Mouse (Mus musculus): ENCODE measurements around the gene Col16a1.
A peak's percentile ranks its signal among the peaks of the same experiment; 100 is the strongest.

The Col16a1 gene

DNA sequence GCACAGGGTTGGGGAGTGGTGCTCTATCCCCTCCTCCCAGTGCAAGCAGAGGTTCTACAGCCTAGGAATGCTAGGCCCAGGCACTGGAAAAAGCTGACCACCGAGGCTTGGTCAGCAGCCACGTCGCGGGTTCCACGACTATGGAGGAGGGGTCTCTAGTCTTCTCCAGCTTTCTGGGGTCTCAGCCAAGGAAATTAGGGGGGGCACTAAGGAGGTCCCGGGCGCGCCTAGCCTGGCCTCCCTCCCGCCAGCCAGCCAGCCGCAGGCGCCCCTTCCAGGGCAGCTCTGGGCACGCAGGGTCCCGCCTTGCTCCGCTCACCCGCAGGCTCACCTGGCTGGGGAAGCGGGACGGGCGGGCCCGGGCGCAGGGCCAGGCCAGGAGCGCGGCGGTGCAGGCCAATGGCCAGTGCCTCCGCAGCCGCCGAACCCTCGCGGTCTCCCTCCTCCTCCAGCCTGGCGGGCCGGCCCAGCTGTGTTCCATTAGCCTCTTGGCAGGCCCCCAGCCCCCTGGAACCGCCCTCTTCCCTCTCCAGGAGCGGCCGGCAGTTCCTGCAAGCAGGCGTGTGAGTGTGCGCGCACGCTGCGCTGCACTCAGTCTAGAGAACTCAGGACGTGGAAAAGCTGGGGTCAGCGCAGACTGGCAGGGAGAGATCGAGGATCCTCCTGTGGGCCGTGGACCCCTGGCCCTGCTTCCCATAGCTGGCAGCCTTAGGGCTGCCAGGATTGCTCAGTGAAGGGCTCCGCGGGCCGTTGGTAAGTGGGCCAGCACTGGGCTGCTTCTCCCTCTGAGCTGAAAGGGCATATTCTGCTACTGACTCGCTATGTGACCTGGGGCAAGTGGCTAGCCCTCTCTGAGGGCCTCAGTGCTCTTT is at the start of gene Col16a1:
Gene Col16a1, plus strand, starts transcription at position 510 of the 872 bp plus-strand sequence.
- peak; percentile 91 to 95 for DNase-seq

DNA sequence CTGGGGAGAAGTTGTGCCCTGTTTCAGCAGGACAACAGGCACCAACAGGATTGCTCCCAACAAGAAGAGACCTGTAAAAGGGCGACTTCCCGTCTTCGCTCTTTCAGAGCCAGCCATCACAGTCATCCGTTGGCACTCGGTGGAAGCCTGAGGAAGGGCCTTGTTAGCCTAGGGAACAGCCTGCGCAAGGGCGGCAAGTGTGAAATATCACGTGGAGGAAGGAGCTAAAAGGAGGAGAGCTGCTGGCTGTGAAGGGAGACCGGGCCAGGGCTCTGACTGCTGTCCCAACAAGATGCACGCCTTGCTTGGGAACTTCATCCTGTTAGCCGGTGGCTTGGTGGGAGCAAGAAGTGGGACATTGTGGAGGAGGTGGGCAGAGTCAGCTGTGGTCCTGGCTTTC is 49.5 kb upstream of the Col16a1 start:
- DNase-seq = no peak

DNA sequence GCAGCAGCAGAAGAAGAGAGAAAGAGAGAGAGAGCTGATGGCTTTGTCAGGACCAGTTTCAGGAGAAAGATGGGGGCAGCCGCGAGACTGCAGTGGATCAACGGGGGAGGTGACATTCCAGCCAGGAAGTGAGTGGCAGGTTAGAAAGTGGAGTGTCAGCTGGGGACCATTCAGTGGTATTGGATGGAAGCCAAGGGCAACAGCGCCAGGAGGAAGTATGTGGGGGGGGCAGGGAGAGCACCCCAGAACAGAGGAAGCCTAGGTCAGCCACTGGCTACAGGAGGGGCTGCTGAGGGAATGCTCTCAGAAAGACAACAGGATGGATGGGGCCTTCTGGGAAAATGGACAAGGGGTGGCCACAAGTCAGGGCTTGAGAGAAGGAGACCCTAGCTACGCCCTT is 45.9 kb upstream of the Col16a1 start:
- DNase-seq = no peak

DNA sequence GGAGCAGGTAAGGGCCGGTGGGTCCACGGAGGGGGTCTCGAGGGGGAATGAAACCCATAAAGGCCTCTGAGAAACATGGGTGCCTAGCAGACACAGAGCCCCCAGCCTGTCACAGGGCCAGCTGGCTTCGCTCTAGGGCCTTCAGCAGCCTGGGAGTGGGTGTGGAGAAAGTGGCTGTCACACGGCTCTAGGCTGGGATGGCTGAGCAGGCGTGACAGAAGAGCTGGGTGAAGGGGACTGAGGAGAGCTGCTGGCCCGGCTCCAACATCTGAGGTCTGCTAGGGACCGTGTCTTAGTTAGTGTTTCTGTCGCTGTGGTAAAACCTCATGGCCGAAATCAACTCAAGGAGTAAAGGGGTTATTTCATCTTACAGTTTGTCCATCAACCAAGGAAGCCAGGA is 45.5 kb upstream of the Col16a1 start:
- DNase-seq = no peak

DNA sequence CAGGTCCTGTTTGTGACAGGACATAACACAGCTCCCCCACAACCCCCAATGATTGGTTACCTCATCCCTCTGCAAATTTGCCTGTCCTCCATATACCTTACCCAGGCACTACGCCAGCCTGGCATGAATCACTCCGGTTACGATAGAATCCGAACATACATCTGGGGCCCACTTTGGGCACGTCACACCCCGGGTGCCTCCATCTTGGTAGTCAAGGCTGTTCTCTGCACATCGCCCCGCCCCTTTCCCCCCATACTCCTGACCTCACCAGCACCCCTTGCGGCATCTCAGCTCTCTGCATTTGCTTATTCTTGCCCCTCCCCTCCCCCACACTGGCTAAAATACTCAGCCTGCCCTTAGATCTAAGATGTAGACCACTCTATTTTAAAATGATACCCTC is 42.0 kb upstream of the Col16a1 start:
- no peak for DNase-seq

DNA sequence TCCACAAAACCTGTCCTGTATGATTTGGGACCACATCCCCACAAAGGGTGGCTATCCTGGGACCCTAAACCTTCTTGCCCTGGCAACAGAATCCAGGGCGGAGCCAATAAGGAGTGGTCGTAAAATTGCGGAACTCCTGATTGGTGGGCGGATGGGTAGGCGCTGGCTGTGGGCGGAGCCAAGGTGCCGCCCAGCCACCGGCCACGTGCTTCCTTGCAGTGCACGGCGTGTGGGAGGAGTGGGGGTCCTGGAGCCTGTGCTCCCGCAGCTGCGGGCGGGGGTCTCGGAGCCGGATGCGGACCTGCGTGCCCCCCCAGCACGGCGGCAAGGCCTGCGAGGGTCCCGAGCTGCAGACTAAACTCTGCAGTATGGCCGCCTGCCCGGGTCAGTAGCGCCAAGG is 41.1 kb upstream of the Col16a1 start:
- DNase-seq = no peak

DNA sequence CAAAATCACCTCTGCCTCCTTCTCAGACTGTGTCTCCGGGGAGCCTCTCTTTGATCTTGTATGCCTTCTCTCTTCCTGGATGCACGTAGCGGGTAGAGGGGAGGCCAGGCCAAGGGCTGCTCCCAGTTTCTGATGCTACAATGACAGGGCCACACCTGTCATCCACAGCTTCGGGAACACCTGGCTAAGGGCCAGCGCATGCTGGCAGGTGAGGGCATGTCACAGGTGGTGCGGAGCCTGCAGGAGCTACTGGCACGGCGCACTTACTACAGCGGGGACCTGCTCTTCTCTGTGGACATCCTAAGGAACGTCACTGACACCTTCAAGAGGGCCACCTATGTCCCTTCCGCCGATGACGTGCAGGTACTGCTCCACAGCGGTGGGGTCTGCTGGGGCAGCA is 38.6 kb upstream of the Col16a1 start:
- DNase-seq = no peak

DNA sequence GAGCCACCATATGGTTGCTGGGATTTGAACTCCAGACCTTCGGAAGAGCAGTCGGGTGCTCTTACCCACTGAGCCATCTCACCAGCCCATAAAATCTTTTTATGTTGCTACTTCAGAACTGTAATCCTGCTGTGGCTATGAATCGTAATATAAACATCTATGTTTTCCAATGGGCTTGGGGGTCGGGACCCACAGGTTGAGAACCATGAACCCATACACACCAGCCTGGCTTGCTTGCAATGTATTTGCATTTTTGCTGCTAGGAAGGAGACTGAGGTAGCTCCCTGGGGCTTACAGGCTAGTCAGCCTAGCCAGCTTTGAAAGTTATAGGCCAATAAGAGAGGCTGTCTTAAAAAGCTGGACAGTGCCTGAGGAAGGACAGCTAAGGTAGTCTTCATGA is 36.9 kb upstream of the Col16a1 start:
- no peak for DNase-seq

DNA sequence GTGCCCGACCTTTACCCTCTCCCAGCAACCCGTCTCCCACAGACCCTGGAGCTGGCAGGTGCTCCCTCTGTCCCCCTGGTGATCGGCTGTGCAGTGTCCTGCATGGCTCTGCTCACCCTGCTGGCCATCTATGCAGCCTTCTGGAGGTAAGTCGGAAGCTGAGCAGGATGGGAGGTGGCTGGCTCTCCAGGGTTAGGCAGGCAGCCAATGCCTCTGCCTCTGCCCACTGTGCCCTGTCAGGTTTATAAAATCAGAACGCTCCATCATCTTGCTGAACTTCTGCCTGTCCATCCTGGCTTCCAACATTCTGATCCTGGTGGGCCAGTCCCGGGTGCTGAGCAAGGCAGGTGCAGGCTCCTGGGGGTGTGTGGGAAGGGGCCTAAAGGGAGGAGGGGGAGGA is 35.4 kb upstream of the Col16a1 start:
- no peak for DNase-seq

DNA sequence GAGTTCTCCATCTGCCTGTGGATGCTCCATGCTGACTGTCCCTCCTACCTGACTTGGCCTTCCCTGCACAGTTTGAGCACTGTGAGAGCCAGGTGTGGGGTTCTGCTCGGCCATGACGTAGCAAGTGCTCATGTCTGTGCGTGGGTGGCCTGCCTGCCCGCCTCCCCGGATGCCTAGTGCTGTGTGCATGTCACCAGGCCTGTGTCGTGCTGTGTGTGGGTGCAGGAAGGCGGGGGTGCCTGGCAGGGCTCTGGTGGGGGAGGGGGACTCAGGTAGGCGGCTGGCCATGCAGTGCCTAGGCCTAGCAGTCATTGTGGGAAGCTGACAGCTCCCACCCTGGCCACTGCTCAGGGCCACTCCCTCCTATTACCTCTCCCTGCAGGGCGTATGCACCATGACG is 34.5 kb upstream of the Col16a1 start:
- DNase-seq = no peak

DNA sequence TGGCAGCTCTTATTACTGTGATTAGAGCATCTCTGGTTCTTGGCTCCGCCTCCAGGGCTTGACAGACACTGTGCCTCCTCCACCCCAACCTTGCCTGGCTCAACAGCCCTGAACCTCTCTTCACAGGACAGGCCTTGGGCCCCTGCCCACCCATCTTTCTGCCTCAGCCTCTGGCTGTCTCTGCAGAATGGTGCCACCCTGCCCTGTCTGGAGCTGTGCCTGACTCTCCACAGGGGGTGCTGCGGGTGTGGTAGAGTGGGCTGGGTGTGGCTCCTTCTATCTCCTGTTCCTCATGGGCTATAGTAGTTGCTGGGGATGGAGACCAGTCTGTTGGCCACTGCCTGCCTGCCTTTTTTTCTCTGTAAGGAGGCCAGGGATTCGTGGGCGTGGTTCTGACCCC is 31.6 kb upstream of the Col16a1 start:
- DNase-seq = no peak

DNA sequence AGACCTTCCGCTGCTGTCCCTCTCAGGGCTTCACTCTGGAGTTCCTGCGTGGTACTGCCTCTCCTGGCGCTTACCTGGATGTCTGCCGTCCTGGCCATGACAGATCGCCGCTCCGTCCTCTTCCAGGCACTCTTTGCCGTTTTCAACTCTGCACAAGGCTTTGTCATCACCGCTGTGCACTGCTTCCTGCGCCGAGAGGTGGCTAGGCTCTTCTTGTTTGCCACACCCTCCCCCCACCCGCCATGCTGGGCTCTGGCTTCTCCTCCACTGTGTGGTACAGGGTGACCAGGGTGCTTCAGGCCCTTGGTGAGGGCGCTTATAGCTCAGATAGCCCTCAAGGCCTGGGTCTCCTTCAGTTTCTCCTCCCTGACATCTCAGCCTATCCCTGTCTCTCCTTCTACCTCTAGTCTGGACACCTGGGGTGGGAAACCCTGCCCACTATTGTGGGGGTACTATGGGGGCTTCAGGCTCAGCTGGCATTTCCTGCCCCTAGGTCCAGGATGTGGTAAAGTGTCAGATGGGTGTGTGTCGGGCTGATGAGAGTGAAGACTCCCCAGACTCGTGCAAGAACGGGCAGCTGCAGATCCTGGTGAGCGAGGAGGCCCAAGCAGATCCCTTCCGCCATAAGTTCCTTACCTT is 30.5 kb upstream of the Col16a1 start:
- no peak for DNase-seq

DNA sequence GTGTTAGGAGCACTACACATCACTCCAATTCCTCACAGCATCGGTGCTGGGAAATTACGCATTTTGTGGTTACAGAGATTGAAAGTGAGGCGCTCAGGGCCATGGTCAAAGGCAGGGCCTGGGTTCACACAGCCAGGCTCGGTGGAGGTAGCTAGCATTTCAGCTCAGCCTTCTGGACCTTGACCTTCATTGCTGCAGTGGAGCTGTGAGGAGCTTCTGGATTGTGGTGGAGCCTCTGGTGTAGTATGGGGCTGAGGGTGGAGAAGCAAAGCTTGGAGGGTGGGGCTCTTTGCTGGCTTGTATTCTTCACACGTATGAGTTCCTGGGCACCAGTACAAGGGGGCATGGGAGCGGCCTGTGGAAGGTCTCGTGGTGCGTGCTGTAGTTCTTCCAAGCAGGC is 24.7 kb upstream of the Col16a1 start:
- peak in 1 of 2 experiments; percentile 21 for DNase-seq

DNA sequence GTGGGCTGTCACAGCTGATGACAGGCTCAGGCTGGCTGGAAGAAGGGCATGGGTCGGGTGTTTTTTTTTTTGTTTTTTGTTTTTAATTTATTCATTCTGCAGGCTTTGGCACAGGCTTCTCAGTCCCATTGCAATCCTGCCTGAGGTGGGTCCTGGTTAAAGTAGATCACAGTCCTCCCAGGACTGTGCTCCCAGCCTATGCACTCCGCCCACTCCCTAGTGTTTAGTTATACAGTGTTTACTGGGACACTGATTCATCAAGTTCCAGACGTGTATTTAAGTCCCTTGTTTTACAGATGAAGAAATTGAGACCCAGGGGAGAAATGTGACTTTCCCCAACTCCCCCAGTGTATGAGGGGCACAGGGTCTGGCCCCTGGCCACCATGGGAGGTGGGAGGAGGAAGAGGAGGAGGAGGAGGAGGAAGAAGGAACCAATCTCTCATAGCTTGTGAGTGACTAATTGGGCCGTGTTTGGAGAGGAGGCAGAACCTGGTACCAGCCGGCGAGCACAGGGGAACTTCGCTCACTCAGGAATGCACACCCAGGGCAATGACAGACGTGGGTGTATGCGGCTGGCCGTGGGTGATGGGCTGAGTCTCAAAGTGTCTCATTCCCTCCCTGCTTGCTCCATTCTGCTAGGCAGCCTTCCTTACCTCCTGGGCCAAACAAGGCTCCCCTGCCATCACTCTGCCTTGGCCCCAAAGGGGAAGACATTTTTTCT is 24.0 kb upstream of the Col16a1 start:
- peak in 1 of 2 experiments; percentile 16 for DNase-seq

DNA sequence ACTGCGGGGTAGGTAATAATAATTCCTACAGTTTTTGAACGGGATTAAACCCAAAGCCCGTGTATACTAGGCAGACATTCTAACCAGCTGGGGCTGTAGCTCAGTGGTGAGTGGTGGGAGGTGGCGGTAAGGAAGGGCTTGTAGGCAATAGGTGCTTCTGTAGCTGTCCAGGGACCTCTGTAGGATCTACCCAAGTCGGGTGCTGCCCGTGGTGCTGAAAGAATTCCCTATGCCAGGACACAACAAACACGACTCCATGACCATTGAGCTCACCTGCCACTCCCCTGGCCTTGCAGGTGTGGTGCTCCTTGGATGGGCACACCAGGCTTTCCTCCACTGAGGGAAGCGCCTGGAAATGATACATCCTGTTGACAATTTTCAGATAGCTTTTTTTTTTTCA is 22.1 kb upstream of the Col16a1 start:
- no peak for DNase-seq

DNA sequence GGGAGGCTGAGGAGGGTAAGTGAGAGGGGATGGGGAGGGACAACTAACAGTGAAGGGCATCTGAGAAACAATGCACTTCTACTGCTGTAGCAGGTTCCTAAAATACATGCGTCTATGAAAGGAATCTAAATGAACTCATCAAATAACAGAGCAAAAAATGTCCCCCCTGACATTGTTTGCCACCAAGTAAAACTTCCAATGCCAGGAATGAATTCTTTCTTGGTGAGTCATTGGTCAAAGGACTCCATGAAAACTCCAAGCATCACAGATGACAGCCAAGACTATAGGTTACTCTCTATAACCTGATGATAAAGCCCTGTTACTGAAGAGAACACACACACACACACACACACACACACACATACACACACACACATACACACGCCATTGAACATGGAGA is 16.5 kb upstream of the Col16a1 start:
- DNase-seq = no peak

DNA sequence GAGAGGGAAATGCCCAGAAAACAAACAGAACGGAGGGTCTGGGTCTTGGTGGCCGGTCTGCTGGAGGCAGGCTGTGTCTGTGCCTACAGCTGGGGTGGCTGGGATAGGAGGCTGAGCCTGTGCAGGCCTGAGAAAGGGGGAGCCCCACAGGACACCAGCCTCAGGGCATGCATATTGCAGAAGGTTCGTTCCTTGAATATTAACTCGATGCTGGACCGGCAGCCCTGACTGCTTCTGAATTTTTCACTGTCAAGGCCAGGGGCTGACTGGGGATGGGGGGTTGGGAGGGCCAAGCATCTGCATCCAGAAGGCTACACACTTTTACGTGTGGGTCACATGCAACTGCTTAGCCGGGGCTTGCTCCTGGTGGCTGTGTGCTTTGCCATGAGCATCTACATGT is 14.1 kb upstream of the Col16a1 start:
- no peak for DNase-seq

DNA sequence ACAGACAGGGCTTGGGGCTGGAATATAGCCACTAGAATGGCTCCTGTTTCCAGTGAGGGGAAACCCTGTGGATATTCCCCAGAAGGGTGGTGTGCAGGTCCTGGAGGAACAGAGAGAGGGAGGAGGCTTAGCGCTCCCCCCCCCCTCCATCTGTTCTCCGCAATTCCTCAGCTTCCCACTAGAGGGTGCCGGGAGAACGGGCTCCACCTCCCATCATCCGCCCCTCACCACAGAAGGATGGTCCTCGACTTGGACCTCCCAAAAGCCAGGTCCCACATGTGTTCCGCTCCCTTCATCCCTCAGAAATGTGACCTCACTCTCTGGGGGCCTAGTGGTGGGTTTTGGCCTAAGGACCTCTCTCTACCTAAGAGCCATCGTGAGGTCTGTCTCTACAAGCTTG is 11.5 kb upstream of the Col16a1 start:
- DNase-seq = peak in 1 of 2 experiments; percentile 30

DNA sequence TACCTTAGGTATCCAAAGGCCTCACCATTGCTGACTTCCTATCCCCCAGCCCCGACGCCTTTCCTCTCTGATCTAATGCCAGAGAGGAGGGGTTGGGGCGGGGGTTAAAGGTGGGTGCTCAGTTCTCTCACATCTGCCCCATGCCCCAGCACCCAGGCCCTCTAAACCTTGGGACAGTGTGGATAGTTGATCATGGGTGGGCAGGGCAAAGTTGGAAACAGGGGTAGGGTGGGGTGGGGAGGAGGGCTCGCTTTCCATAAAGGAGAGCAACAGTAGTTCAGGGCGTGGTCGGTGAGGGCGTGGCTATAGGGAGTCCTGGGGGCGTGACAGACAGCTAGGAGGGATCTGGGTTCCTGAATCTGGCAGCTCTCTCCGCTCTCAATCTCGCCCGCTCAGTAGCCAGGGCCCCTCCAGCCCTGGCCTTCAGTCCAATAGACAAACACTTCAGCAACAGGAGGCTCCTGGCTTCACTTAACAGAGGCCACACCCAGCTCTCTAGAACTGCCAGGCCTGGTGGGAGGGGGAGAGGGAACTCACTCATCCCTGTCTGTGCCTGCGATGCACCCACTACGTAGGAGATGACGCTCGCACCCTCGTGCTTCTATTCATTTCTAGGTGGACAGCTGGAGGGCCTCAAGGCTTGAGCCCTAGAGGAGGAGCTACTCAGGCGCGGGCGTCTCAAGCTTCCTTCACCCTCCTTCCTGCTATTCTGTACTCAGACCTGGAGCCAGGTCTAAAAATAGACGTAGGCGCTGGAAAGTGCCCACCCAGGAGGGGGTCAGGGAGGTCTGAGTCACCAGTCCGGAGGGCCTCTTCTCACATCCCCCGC is 10.9 kb upstream of the Col16a1 start:
- peak; percentile 80 to 86 for DNase-seq

DNA sequence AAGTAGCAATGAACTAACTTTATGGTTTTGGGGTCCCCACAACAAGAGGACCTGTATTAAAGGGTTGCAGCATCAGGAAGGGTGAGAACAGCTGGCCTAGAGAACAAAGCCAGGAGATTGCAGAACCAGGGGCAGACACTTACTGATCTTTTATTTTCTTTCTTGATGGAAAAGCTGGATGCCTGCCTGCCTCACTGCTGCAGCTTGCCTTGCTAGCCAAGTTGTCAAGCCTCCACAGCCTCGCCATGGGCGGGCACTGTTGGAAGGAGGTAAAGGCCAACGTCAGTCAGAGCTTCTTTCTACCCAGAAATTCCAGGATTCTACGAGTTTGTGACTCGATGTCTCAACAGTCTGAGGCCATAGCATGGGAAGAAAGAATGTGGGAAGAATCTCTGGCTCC is 8.3 kb upstream of the Col16a1 start:
- DNase-seq = no peak

DNA sequence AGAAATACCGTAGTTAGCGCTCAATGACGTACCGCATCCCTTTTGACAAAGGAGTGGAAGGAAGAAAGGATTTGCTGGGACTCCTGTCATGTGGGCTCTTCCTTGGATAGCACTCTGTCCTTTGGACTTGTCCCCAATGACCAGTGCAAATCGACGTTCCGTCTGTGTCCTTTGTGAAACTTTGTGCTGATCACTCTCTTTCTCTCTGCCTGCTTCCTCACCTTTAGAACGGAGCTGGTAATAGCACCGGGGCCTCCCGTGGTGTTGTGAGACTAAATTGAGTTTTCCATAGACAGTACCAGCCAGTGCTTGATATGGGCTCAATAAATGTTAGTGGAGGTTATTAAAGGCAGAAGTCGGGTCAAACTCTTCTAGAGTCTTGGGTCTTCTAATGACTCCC is 6.6 kb upstream of the Col16a1 start:
- no peak for DNase-seq

DNA sequence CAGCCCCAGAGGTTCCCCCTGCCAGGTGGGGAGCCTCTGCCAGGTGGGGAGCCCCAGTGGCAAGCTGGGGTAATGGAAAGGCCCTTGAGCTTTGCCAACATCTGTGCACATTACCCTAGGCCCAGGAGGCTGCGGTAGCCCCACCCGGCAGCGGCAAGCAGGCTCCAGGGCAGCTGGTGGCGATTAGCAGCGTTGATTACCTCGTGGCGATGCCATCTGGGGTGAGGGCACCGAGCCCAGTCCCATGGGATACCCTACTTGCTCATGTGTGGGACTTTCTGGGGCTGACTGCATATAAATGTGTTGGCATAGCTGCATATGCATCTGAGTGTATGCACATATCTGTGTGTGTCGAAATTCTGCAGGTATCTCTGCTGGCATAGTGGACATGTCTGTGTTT is 3.4 kb upstream of the Col16a1 start:
- DNase-seq = no peak

DNA sequence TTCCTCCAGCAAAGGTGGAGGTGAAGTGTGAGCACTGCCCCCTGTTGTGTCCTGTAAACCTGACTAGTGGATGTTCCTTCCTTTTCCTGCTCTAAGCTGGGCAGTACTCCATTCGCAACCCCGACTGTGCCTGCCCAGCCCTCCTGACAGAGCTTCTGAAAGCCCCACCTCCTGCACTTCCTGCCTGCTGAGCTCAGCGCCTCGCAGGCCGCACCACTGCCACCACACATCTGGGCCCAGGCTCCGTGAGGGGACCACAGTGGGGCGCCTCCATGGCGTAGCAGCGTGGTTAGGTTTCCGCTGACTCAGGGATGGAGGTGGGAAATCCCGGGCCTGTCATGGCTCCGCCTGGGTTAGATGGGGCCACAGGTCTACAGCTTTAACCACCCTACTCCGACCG is 2.0 kb upstream of the Col16a1 start:
- peak; percentile 33 for DNase-seq

All from lung, adult 18-20 months (tissue).